Mouse (Mus musculus): ENCODE data around the gene Gm11037. TPM values are rescaled to one million over a fixed set of nuclear protein-coding genes. Genes with fewer than 3 reads are reported as not detected.

The Gm11037 gene
- polyA plus RNA-seq, 1 experiment from 2014 or later = not detected

- H3K27ac ChIP-seq = no peak overlapping the region
- H3K36me3 ChIP-seq (ENCODE audit: inconsistent target) = no peaks in the 10 kb centered on the region
- no peak overlapping the region for H3K4me3 ChIP-seq (ENCODE audit: inconsistent target)
- H3K79me2 ChIP-seq (ENCODE audit: inconsistent target) = no peaks in the 10 kb centered on the region
- 84% methylated on average over 2 of the region's 2 CpGs for WGBS (ENCODE audit: missing documents)
Measured at GRCm38 (mm10) chr2:131118968-131119574, 14.2 kb upstream of the Gm11037 start.

- H3K27ac ChIP-seq = no peak overlapping the region
- 16% methylated on average over 3 of the region's 3 CpGs for WGBS (ENCODE audit: missing documents)
- no peaks in the 10 kb centered on the region for H3K79me2 ChIP-seq (ENCODE audit: inconsistent target)
- no peaks in the 10 kb centered on the region for H3K36me3 ChIP-seq (ENCODE audit: inconsistent target)
- H3K4me3 ChIP-seq (ENCODE audit: inconsistent target) = no peak overlapping the region
Measured at GRCm38 (mm10) chr2:131124166-131124565, 9.1 kb upstream of the Gm11037 start.

GRCm38 (mm10) chr2:131125157-131125963 is 7.9 kb upstream of the Gm11037 start:
- 96% methylated on average over 9 of the region's 9 CpGs for WGBS (ENCODE audit: missing documents)
- no peak overlapping the region for H3K27ac ChIP-seq
- H3K36me3 ChIP-seq (ENCODE audit: inconsistent target) = no peaks in the 10 kb centered on the region
- H3K4me3 ChIP-seq (ENCODE audit: inconsistent target) = no peak overlapping the region
- H3K79me2 ChIP-seq (ENCODE audit: inconsistent target) = no peaks in the 10 kb centered on the region

GRCm38 (mm10) chr2:131125964-131126815 is 7.1 kb upstream of the Gm11037 start:
- Histone ChIP-seq H3K4me3 (ENCODE audit: inconsistent target) (no peak overlapping the region), H3K79me2 (ENCODE audit: inconsistent target) (no peaks in the 10 kb centered on the region), H3K27ac (no peak overlapping the region), H3K36me3 (ENCODE audit: inconsistent target) (no peaks in the 10 kb centered on the region)
- WGBS (ENCODE audit: missing documents) = 88% methylated on average over 9 of the region's 9 CpGs

- Histone ChIP-seq H3K4me3 (ENCODE audit: inconsistent target) (no peak within 1 kb of the TSS), H3K36me3 (ENCODE audit: inconsistent target) (no peaks in the 10 kb centered on the region), H3K79me2 (ENCODE audit: inconsistent target) (no peaks in the 10 kb centered on the region), H3K27ac (no peak within 1 kb of the TSS)
- 7% methylated on average over 28 of the region's 28 CpGs for WGBS (ENCODE audit: missing documents)
Measured at GRCm38 (mm10) chr2:131127161-131127730, 6.1 kb upstream of the Gm11037 start, which contains the start of gene Hspa12b. TSS of gene Hspa12b (plus strand) at chr2:131127280.

GRCm38 (mm10) chr2:131128211-131128610 is 5.1 kb upstream of the Gm11037 start:
- H3K79me2 ChIP-seq (ENCODE audit: inconsistent target) = no peaks in the 10 kb centered on the region
- WGBS (ENCODE audit: missing documents) = 90% methylated on average over 5 of the region's 5 CpGs
- no peak overlapping the region for H3K4me3 ChIP-seq (ENCODE audit: inconsistent target)
- H3K36me3 ChIP-seq (ENCODE audit: inconsistent target) = no peaks in the 10 kb centered on the region
- no peak overlapping the region for H3K27ac ChIP-seq

GRCm38 (mm10) chr2:131128636-131129157 is 4.6 kb upstream of the Gm11037 start:
- no peak overlapping the region for H3K27ac ChIP-seq
- H3K36me3 ChIP-seq (ENCODE audit: inconsistent target) = no peaks in the 10 kb centered on the region
- WGBS (ENCODE audit: missing documents) = 81% methylated on average over 3 of the region's 3 CpGs
- no peaks in the 10 kb centered on the region for H3K79me2 ChIP-seq (ENCODE audit: inconsistent target)
- no peak overlapping the region for H3K4me3 ChIP-seq (ENCODE audit: inconsistent target)

- Histone ChIP-seq H3K27ac (no peak overlapping the region), H3K79me2 (ENCODE audit: inconsistent target) (no peaks in the 10 kb centered on the region), H3K4me3 (ENCODE audit: inconsistent target) (no peak overlapping the region), H3K36me3 (ENCODE audit: inconsistent target) (no peaks in the 10 kb centered on the region)
- 90% methylated on average over 5 of the region's 5 CpGs for WGBS (ENCODE audit: missing documents)
Measured at GRCm38 (mm10) chr2:131129836-131130235, 3.5 kb upstream of the Gm11037 start.

GRCm38 (mm10) chr2:131130849-131131248 is 2.4 kb upstream of the Gm11037 start:
- H3K27ac ChIP-seq = no peak overlapping the region
- no peak overlapping the region for H3K4me3 ChIP-seq (ENCODE audit: inconsistent target)
- H3K79me2 ChIP-seq (ENCODE audit: inconsistent target) = no peaks in the 10 kb centered on the region
- no peaks in the 10 kb centered on the region for H3K36me3 ChIP-seq (ENCODE audit: inconsistent target)
- WGBS (ENCODE audit: missing documents) = 91% methylated on average over 2 of the region's 2 CpGs

GRCm38 (mm10) chr2:131132111-131132888 is 997 bp upstream of the Gm11037 start:
- 91% methylated on average over 10 of the region's 10 CpGs for WGBS (ENCODE audit: missing documents)
- H3K36me3 ChIP-seq (ENCODE audit: inconsistent target) = no peaks in the 10 kb centered on the region
- no peak overlapping the region for H3K27ac ChIP-seq
- no peaks in the 10 kb centered on the region for H3K79me2 ChIP-seq (ENCODE audit: inconsistent target)
- no peak overlapping the region for H3K4me3 ChIP-seq (ENCODE audit: inconsistent target)

- no peaks in the 10 kb centered on the region for H3K36me3 ChIP-seq (ENCODE audit: inconsistent target)
- H3K4me3 ChIP-seq (ENCODE audit: inconsistent target) = no peak overlapping the region
- no peaks in the 10 kb centered on the region for H3K79me2 ChIP-seq (ENCODE audit: inconsistent target)
- 13% methylated on average over 1 of the region's 1 CpGs for WGBS (ENCODE audit: missing documents)
- H3K27ac ChIP-seq = no peak overlapping the region
Measured at GRCm38 (mm10) chr2:131134381-131134780, 1.1 kb downstream of the Gm11037 start.

GRCm38 (mm10) chr2:131134826-131135400 is 1.6 kb downstream of the Gm11037 start:
- Histone ChIP-seq H3K79me2 (ENCODE audit: inconsistent target) (no peaks in the 10 kb centered on the region), H3K27ac (no peak overlapping the region), H3K36me3 (ENCODE audit: inconsistent target) (no peaks in the 10 kb centered on the region), H3K4me3 (ENCODE audit: inconsistent target) (no peak overlapping the region)
- 85% methylated on average over 7 of the region's 8 CpGs for WGBS (ENCODE audit: missing documents)

GRCm38 (mm10) chr2:131135521-131136139 is 2.3 kb downstream of the Gm11037 start:
- Histone ChIP-seq H3K4me3 (ENCODE audit: inconsistent target) (no peak overlapping the region), H3K79me2 (ENCODE audit: inconsistent target) (no peaks in the 10 kb centered on the region), H3K36me3 (ENCODE audit: inconsistent target) (no peaks in the 10 kb centered on the region), H3K27ac (no peak overlapping the region)
- 92% methylated on average over 11 of the region's 11 CpGs for WGBS (ENCODE audit: missing documents)
